ENCODE assay signal across 1 mouse cellular context in the genomic region with DNA sequence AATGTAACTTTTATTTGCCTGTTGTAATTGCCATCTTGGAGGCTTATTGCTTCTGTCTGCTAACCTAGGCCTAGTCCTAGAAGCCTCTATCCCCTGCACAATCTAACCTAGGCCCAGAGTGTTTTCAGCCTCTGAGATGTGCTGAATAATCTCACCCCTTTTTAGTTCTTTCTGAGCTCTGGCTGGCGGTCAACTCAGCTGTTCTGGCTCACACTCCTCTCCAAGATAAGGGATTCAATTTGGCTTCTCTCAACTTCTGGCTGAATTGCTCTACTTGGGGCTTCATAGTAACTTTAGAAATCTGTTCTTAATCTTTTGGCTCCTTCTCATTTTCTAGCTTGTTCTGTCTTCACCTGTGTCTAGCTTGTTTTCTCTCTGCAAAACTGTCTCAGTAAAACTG.
TF ChIP-seq lines count a peak whose summit lies in the region.

No protein-coding gene starts in this region.

TF ChIP-seq in MEL, 35 proteins besides CTCF, POLR2A, EP300 and RAD21 (continued from another document):
- peak; percentile 18; the same call in 1 of the 2 replicates for TF ChIP-seq BHLHE40 (IDR thresholded peaks at IDR 0.05; ENCODE audit: borderline replicate concordance, low read depth, low read length)
- TF ChIP-seq HCFC1 (IDR thresholded peaks at IDR 0.05; ENCODE audit: low read depth, low read length): no peak
